In the genomic region with DNA sequence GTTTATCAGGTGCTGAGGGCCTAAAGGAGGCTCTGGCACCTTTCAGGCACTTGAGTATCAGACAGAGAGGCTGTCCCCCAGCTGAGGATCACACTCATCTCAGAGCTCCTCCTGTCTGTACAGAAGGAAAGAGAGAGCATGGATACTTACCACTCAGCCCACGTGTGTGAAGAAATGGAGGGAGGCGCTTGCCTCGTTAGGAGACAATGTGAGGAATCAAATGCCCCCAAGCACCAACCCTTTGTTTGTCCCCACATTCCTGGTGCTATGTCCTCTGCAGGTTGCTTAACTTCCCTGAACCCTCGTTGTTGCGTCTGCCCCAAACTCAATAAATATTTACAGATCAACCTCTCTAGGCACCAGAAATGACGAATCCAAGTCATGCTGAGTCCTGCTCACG, we compare ENCODE assay signal across 10 mouse cellular contexts. TPM values are rescaled to one million over a fixed set of nuclear protein-coding genes. Genes with fewer than 3 reads are reported as not detected.
DNase-seq lines count a peak whose midpoint lies in the region; ATAC-seq and TF ChIP-seq lines count a peak whose summit lies in the region.
"Had no signal": no experiment of that assay in that cellular context is flagged by ENCODE, and none has a peak within 500 bp of the region (broad histone marks: within the 10 kb centered on the region; RNA-seq: fewer than 3 reads in every experiment).

No protein-coding gene starts in this region.

- ATAC-seq in hindbrain, embryonic 12.5 days (ENCODE audit: low FRiP score), result no peak
- no peak for ATAC-seq in hindbrain, embryonic 16.5 days

- no peak overlapping the region for H3K9ac ChIP-seq in hindbrain, embryonic 12.5 days
- H3K9ac ChIP-seq in hindbrain, embryonic 16.5 days (ENCODE audit: low read depth, low read length), result no peak overlapping the region
- H3K9ac ChIP-seq in CH12.LX (ENCODE audit: insufficient read depth, low read depth) (no peak overlapping the region), ES-E14 (ENCODE audit: insufficient read depth, low read depth, low read length, poor library complexity, severe bottlenecking) (peak overlapping the region; percentile 17; the same call in 1 of the 2 replicates)

- peak overlapping the region; percentile 72; the same call in 1 of the 2 replicates for H3K4me2 ChIP-seq in hindbrain, embryonic 12.5 days (replicated peaks)
- no peak overlapping the region for H3K4me2 ChIP-seq in hindbrain, embryonic 16.5 days (ENCODE audit: low read length)
- peak overlapping the region; percentile 69 for H3K4me2 ChIP-seq in CH12.LX (ENCODE audit: insufficient read depth, low read depth, poor library complexity, severe bottlenecking)

- H3K27ac ChIP-seq in hindbrain, embryonic 12.5 days, result no peak overlapping the region
- H3K27ac ChIP-seq in hindbrain, embryonic 16.5 days (ENCODE audit: low read depth, low read length), result no peak overlapping the region
- peak overlapping the region; percentile 33 for H3K27ac ChIP-seq in CH12.LX (ENCODE audit: insufficient read depth, low read depth)
- peak overlapping the region; percentile 80 for H3K27ac ChIP-seq in ES-E14 (ENCODE audit: insufficient read depth, low read depth, low read length, poor library complexity, severe bottlenecking)
- peak overlapping the region; percentile 86; the same call in 1 of the 2 replicates for H3K27ac ChIP-seq in limb, embryonic 10.5 days
- H3K27ac ChIP-seq: macrophage had no signal

- peaks cover 46% of the 10 kb centered on the region for H3K27me3 ChIP-seq in hindbrain, embryonic 12.5 days
- H3K27me3 ChIP-seq in hindbrain, embryonic 16.5 days (replicated peaks; ENCODE audit: control insufficient read depth, insufficient read depth, low read length), result 0 out of 2 replicates have a peak, but pooled peaks cover 2% of the 10 kb centered on the region
- H3K27me3 ChIP-seq in CH12.LX (replicated peaks), result peaks cover 77% of the 10 kb centered on the region
- H3K27me3 ChIP-seq in limb, embryonic 10.5 days (ENCODE audit: low read depth, poor library complexity, severe bottlenecking), result peaks cover 37% of the 10 kb centered on the region

- dilution Hi-C loops in CH12.LX (cut with MboI; ENCODE audit: extremely low pct_ligation_motif_present, extremely low pct_unique_long_range_greater_than_20kb, low sequenced_read_pairs), result no loop called here

- peaks cover 71% of the 10 kb centered on the region for H3K4me1 ChIP-seq in hindbrain, embryonic 12.5 days
- H3K4me1 ChIP-seq in hindbrain, embryonic 16.5 days (ENCODE audit: control insufficient read depth, insufficient read depth, low read depth, low read length), result peaks cover 64% of the 10 kb centered on the region
- H3K4me1 ChIP-seq in CH12.LX (ENCODE audit: control insufficient read depth in 1 of 2, insufficient read depth in 2 of 2), result peaks cover 50 to 76% of the 10 kb centered on the region in 2 experiments
- peaks cover 12 to 26% of the 10 kb centered on the region in 2 experiments; a peak in 3 of 4 replicates for H3K4me1 ChIP-seq in ES-E14 (ENCODE audit: control insufficient read depth in 2 of 2, insufficient read depth in 2 of 2, low read length in 2 of 2, poor library complexity in 1 of 2)
- peaks cover 87% of the 10 kb centered on the region for H3K4me1 ChIP-seq in limb, embryonic 10.5 days

- no peak for TF ChIP-seq EP300 in CH12.LX (IDR thresholded peaks at IDR 0.05; ENCODE audit: low read length)

- H3K4me3 ChIP-seq in hindbrain, embryonic 12.5 days, result no peak overlapping the region
- H3K4me3 ChIP-seq in hindbrain, embryonic 16.5 days (ENCODE audit: low read length), result no peak overlapping the region
- H3K4me3 ChIP-seq in CH12.LX (replicated peaks in 1 of 3; ENCODE audit: low read depth in 2 of 3, low read length in 2 of 3, poor library complexity in 1 of 3) (peak overlapping the region in 1 of 3 experiments; percentile 26), ES-E14 (ENCODE audit: insufficient read depth in 1 of 2, low read depth in 1 of 2, low read length in 2 of 2, poor library complexity in 1 of 2, severe bottlenecking in 1 of 2) (peak overlapping the region; percentile 82 to 87; a peak in 2 of 4 replicates)
- 0 out of 2 replicates have a peak overlapping the region, but pooled peaks have one; percentile 9 for H3K4me3 ChIP-seq in limb, embryonic 10.5 days

- no peak for TF ChIP-seq CTCF in CH12.LX (conservative IDR thresholded peaks at IDR 0.05 in 1 of 2, IDR thresholded peaks at IDR 0.05 in 1 of 2; ENCODE audit: low read depth in 2 of 2, low read length in 2 of 2)

- no peaks in the 10 kb centered on the region for H3K9me3 ChIP-seq in hindbrain, embryonic 12.5 days (replicated peaks)
- H3K9me3 ChIP-seq in hindbrain, embryonic 16.5 days (ENCODE audit: control insufficient read depth, low read length), result no peaks in the 10 kb centered on the region
- H3K9me3 ChIP-seq in CH12.LX (replicated peaks; ENCODE audit: low read length), result peaks cover 19% of the 10 kb centered on the region
- H3K9me3 ChIP-seq in ES-E14 (ENCODE audit: control insufficient read depth, insufficient read depth, low read depth, low read length), result no peaks in the 10 kb centered on the region
- no peaks in the 10 kb centered on the region for H3K9me3 ChIP-seq in limb, embryonic 10.5 days (replicated peaks)

- H3K36me3 ChIP-seq in hindbrain, embryonic 12.5 days, result no peaks in the 10 kb centered on the region
- H3K36me3 ChIP-seq in hindbrain, embryonic 16.5 days (ENCODE audit: control insufficient read depth, insufficient read depth, low read length), result no peaks in the 10 kb centered on the region
- H3K36me3 ChIP-seq in CH12.LX (replicated peaks in 1 of 2; ENCODE audit: control insufficient read depth in 1 of 2, insufficient read depth in 1 of 2, low read length in 1 of 2), result peaks cover 6 to 11% of the 10 kb centered on the region in 2 experiments
- peaks cover 27% of the 10 kb centered on the region for H3K36me3 ChIP-seq in ES-E14 (ENCODE audit: control insufficient read depth, insufficient read depth, low read length, poor library complexity, severe bottlenecking)
- peaks cover 18% of the 10 kb centered on the region for H3K36me3 ChIP-seq in limb, embryonic 10.5 days

- no peak for DNase-seq in CH12.LX (ENCODE audit: extremely low read depth)
- no peak for DNase-seq in ES-E14 (ENCODE audit: low read depth, low spot score)
- no peak for DNase-seq in limb, embryonic 10.5 days (ENCODE audit: low spot score)
- DNase-seq in ovary, postnatal 36 days (ENCODE audit: low spot score), result no peak
- no peak for DNase-seq in ovary, postnatal 10 days (ENCODE audit: low spot score)
- DNase-seq: kidney, postnatal 25 days; retina, postnatal 1 day had no signal

- TF ChIP-seq RAD21 in CH12.LX (IDR thresholded peaks at IDR 0.05; ENCODE audit: low read depth, low read length), result no peak

- WGBS in hindbrain, embryonic 12.5 days, result 19% methylated on average over 7 of the region's 7 CpGs
- WGBS in hindbrain, embryonic 16.5 days, result 33% methylated on average over 7 of the region's 7 CpGs
- WGBS in limb, embryonic 10.5 days, result 31% methylated on average over 7 of the region's 7 CpGs

- in situ Hi-C loops in CH12.LX (cut with MboI; ENCODE audit: low pct_ligation_motif_present, low pct_unique_long_range_greater_than_20kb, low sequenced_read_pairs) (loop anchor here (5.0 kb wide), 2 partner anchors 47 to 93 kb away; a partner anchor contains a TSS), ES-E14 (cut with MboI; ENCODE audit: low sequenced_read_pairs in 2 of 2, unreplicated experiment in 2 of 2) (no loop called here)

- no peak for TF ChIP-seq POLR2A in CH12.LX (IDR thresholded peaks at IDR 0.05; ENCODE audit: low read depth, low read length)

- no peaks in the 10 kb centered on the region for H3K79me2 ChIP-seq in CH12.LX (replicated peaks; ENCODE audit: control insufficient read depth, extremely low read depth, insufficient read depth, poor library complexity, severe bottlenecking)

TF ChIP-seq in CH12.LX, 34 proteins besides CTCF, POLR2A, EP300 and RAD21:
- TF ChIP-seq HCFC1 (IDR thresholded peaks at IDR 0.05; ENCODE audit: low read depth, low read length), result no peak
- TF ChIP-seq MAX (IDR thresholded peaks at IDR 0.05; ENCODE audit: low read length), result 0 out of 2 replicates have a peak, but pooled peaks have one; percentile 9
- TF ChIP-seq MYC (IDR thresholded peaks at IDR 0.05; ENCODE audit: low read depth, low read length), result no peak

TF ChIP-seq in ES-E14, 5 proteins besides CTCF, POLR2A, EP300 and RAD21:
- TF ChIP-seq ZNF384 (IDR thresholded peaks at IDR 0.05; ENCODE audit: low read depth, low read length) (no peak), HCFC1 (IDR thresholded peaks at IDR 0.05; ENCODE audit: borderline replicate concordance, insufficient read depth, low read length) (peak; percentile 32; the same call in 1 of the 2 replicates), MAFK (IDR thresholded peaks at IDR 0.05; ENCODE audit: insufficient read depth, low read depth, low read length) (no peak)

RNA-seq across cellular contexts. Expression of a gene that starts 4.8 kb away (rescaled TPM):
- 10.4 and 11.8 TPM in 2 replicates for polyA plus RNA-seq in hindbrain, embryonic 12.5 days (2016; fragmentation: Nextera tagmentation; extraction: Ambion mirVana)
- polyA plus RNA-seq in hindbrain, embryonic 16.5 days (2015; fragmentation: Nextera tagmentation; extraction: Ambion mirVana), result 7.5 and 8.9 TPM in 2 replicates
- total RNA-seq in CH12.LX (2012; rRNA removed), result 2.5 and 4.7 TPM in 2 replicates
- total RNA-seq in CH12.LX (2014; rRNA removed), result 1.1 and 1.2 TPM in 2 replicates
- polyA plus RNA-seq in CH12.LX (2012; ENCODE audit: insufficient read length, low read depth), result 0.83 and 1.1 TPM in 2 replicates
- 69.8 and 78.6 TPM in 2 replicates for total RNA-seq in ES-E14 (2012; rRNA removed)
- polyA plus RNA-seq in limb, embryonic 10.5 days (2016; fragmentation: Nextera tagmentation; extraction: Ambion mirVana), result 11.2 and 13.2 TPM in 2 replicates

RNA-seq across cellular contexts. Expression of a gene that starts 21.0 kb away (rescaled TPM):
- 41.8 and 46.7 TPM in 2 replicates for polyA plus RNA-seq in hindbrain, embryonic 12.5 days (2016; fragmentation: Nextera tagmentation; extraction: Ambion mirVana)
- 67.3 and 68.4 TPM in 2 replicates for polyA plus RNA-seq in hindbrain, embryonic 16.5 days (2015; fragmentation: Nextera tagmentation; extraction: Ambion mirVana)
- total RNA-seq in CH12.LX (2012; rRNA removed) (60.5 and 64.5 TPM in 2 replicates), CH12.LX (2014; rRNA removed) (38.1 and 39.8 TPM in 2 replicates), ES-E14 (2012; rRNA removed) (95.2 and 101 TPM in 2 replicates)
- polyA plus RNA-seq in CH12.LX (2012; ENCODE audit: insufficient read length, low read depth), result 50.4 and 50.8 TPM in 2 replicates
- polyA plus RNA-seq in limb, embryonic 10.5 days (2016; fragmentation: Nextera tagmentation; extraction: Ambion mirVana), result 47.1 and 47.4 TPM in 2 replicates

Comparison
In these comparisons a context has a peak if more than half of its experiments do, and no peak if none do; other contexts are left out.
1. H3K27ac ChIP-seq: peak in CH12.LX (single experiment), ES-E14 (single experiment) and limb, embryonic 10.5 days (single experiment); none in hindbrain, embryonic 12.5 days (single experiment) and hindbrain, embryonic 16.5 days (single experiment).
2. H3K4me3 ChIP-seq: peak in ES-E14 (2 of 2) and limb, embryonic 10.5 days (single experiment); none in hindbrain, embryonic 12.5 days (single experiment) and hindbrain, embryonic 16.5 days (single experiment).